Mouse (Mus musculus): ENCODE measurements around the gene Zfp446.
"Not testable (repeated sequence)": the region's sequence is repeated elsewhere in the genome, so short reads cannot be mapped to it uniquely, and the experiment has no call there.

The Zfp446 gene

GRCm38 (mm10) chr7:12977682-12978389 lies at the start of gene Zfp446:
TSS of gene Zfp446 (plus strand) at chr7:12977848.
- DNase-seq: peak; percentile 99

DNA sequence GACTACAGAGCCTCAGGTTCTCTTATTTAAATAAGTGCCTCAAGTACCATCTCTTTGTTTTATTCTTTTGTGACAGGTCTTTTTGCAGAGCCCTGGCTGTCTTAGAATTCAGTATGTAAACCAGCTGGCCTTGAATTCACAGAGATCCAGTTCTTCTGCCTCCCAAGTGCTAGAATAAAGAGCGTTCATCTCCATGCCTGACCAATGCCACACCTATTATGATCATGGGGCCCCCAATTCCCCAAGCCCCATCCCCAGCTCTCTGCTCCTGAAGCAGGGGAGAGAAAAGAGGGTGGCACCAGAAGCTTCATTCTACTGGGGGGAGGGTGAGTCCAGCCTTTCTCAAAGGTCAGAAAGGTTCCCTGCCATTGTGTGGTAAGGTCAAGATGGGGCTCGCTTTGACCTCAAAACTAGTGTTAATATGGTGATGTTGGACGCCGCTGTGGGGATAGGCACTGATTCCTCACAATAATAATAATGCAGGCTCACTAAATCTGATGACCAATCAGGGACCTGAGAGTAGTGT lies 44.0 kb upstream of the Zfp446 start:
- no peak for DNase-seq

DNA sequence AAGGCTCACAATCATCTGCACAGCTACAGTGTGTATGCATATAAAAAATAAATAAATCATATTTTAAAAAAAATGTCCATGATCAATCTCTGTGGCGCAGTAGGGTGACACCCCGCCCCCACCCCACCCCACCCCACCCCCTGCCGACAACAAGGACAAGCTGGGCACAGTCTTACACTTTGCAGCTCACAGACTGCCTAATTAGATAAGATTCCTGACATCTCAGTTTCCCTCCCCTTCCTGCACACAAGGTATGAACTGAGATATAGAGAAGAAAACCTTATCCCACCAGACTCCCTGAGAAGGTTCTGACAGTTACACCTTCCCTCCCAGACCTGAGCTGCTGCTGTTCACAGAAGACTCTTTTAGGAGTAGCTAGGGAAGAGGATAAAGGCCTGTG lies 42.8 kb upstream of the Zfp446 start:
- no peak for DNase-seq

- DNase-seq: not testable (repeated sequence)
Observed at GRCm38 (mm10) chr7:12937254-12937803, 40.3 kb upstream of the Zfp446 start.

DNA sequence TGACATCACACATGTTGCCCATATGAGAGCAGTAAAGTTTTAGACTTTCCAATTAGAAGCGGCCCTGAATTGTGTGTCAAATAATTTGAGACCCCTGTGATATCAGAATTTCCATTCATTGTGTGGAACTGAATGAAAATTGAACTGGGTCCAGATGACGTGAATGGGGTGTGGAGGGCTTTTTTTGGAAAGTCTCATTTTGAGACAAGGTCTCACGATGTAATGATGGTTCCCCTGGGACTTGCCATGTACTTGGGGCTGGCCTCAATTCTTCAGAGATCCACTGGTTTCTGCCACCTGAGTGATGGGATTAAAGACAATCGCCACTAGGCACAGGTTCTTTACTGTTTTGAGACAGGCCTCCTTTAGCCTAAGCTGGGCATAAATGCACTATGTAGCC lies 37.0 kb upstream of the Zfp446 start:
- no peak for DNase-seq

- DNase-seq: no peak
Observed at GRCm38 (mm10) chr7:12943488-12943887, 34.2 kb upstream of the Zfp446 start.

DNA sequence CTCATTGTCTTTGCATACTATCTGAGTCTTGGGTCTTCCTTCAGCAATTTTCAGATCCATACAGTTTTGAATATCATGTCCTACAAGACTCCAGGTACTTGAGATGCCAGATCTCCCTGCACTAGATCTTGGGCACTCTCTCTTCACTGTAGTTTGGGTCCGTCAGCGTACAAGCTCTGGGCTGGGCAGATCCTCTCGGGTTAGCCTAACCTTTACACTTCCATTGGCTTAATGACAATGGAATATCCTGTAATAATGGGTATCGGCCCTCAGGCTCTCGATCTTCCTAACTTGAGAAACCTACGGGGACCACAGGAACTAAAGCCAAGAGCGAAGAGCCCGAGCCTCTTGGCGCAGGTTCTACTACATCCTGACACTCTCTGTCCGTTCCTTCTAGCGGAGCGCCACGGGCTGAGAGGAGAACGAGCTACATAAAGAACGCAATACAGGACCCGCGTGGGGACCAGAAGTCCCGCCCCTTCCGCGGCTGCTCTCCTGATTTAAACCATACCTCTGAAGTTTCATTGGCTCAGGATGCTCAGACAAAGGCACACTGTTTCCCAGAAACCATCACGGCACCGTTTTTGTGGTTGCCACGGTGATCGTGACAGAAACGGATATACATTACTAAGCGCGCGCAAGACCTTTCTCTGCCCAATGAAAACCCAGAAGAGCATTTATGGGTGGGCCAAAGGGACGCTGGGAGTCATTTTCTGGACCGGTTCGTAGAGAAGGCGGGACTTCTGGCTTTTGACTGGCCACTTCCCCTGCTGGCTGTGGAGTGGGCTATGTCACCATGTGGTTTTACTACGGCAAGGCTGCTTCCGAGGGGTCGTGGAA lies 28.4 kb upstream of the Zfp446 start:
- DNase-seq: peak; percentile 91 to 93

- DNase-seq: no peak
Observed at GRCm38 (mm10) chr7:12949872-12950229, 27.8 kb upstream of the Zfp446 start.

DNA sequence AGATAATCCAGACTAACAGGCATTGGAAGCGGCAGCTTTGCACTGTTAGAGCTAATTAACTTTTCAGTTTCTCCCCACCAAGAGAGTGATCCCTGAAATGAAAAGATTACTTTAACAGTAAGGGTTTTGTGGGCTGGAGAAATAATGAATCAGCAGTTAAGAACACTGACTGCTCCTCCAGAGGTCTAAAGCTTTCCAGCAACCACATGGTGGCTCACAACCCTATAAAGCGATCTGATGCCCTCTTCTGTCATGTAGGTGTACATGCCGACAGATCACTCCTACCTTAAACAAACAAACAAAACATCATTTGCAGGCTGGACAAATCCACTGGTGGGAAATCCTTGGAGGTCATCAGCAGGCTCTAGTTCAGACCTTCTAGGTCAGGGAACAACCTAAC lies 22.8 kb upstream of the Zfp446 start:
- no peak for DNase-seq

DNA sequence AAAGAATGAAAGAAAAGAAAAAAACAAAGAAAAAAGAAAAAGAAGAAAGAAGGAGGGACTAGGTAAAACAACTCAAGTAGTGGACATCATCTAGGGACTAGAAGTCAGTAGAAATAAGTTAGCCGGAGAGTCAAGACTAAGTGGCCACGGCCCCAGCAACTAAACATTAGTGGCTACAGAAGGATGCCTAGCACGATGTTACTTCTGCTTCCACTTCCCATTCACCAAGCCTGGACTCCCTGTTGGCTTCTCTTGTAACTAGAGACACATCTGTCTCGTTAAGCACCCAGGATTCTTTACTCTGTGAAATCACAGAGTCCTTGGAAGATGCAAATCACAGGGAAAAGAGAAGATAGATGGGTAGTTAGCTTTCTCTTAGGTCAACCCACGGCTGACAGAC lies 20.1 kb upstream of the Zfp446 start:
- DNase-seq: no peak

- DNase-seq: no peak
Observed at GRCm38 (mm10) chr7:12958948-12959347, 18.7 kb upstream of the Zfp446 start.

DNA sequence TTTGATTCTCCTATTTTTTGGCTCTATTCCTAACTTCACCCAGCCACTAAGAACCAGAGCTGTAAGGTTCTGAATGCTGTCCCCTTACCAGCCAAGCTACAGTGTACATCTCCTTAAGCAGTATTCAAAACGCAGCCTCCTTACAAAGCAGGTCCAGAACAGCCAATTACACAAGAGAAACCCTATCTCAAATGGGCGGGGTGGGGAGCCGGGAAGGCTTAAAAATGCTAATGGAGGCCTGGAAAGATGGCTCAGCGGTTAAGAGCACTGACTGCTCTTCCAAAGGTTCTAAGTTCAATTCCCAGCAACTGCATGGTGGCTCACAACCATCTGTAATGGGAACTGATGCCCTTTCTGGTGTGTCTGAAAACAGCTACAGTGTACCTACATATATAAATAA lies 17.9 kb upstream of the Zfp446 start:
- no peak for DNase-seq

DNA sequence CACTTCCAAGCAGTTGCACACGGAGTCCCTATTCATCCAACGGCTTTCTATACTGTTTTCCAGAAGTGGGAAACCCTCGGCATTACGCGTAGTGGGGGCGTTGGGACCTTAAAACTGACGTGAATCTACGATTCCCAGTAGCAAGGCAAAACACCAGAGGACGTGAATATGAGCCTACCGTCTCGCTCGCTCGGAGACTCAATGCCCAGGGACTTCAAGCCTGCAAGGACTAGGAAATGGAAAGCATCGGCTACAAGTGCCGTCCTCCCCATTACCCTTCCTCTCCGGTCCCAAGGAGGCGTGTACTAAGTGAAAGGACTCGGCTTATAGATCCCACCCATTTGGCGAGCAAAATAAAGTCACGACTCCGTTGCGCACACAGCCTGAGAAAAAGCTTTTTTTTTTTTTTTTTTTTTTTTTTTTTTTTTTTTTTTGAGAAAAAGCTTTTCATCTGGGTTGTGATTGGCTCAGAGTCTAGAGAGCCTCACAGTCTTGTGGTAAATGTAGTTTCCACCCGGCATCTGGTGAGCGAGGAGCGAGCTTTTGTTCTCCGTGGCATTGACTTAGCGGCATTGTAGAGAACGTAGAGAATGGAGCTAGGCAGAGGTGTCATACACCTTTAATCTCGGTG lies 16.0 kb upstream of the Zfp446 start:
- peak; percentile 54 to 61 for DNase-seq

DNA sequence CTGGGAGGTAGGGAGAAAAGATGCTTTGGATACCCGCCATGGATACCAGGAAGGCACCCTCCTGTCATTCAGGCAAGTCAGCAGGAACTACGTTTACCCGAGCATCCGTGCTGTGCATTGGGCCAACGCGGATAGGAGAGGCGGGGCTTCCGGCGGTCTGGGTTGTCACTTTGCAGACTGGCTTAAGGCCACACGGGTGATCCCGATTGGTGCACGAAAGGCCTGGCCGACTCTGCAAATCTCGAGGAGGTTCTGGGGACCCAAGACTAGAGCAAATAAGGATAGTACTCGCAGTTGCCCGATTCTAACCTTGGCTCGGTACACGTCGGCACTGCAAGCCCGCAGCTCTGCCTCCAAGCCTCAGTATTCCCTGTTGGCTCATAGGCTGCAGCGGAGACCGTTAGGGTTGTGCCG lies 12.0 kb upstream of the Zfp446 start, which contains the start of gene Zfp324:
Gene Zfp324 (plus strand): TSS at position 161 of the 414 bp plus-strand sequence.
- peak; percentile 91 to 95 for DNase-seq

GRCm38 (mm10) chr7:12966104-12966845 lies 11.4 kb upstream of the Zfp446 start:
- DNase-seq: peak; percentile 92 to 96

- no peak for DNase-seq
Observed at GRCm38 (mm10) chr7:12970906-12971305, 6.7 kb upstream of the Zfp446 start.

GRCm38 (mm10) chr7:12978931-12979722 lies 1.5 kb downstream of the Zfp446 start:
- no peak for DNase-seq

GRCm38 (mm10) chr7:12979776-12980175 lies 2.1 kb downstream of the Zfp446 start:
- no peak for DNase-seq

- no peak for DNase-seq
Observed at GRCm38 (mm10) chr7:12980291-12980690, 2.6 kb downstream of the Zfp446 start.

DNA sequence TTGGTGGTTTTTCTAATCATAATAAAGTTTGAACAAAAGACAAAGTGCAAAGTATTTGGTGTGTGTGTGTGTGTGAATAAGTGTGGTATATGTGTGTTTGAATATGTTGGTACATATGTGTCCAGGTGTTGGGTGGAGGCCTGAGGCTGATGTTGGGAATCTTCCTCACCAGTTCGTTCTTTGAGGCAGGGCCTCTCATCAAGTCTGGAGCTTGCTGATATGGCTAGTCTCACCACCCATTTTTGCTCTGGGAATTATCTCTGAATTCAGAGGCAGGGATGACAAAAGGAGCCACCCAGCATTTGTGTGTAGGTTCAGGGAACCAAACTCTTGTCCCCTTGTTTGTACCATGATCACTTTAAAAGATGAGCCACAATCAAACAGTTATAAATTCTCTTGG lies 8.1 kb downstream of the Zfp446 start:
- no peak for DNase-seq

DNA sequence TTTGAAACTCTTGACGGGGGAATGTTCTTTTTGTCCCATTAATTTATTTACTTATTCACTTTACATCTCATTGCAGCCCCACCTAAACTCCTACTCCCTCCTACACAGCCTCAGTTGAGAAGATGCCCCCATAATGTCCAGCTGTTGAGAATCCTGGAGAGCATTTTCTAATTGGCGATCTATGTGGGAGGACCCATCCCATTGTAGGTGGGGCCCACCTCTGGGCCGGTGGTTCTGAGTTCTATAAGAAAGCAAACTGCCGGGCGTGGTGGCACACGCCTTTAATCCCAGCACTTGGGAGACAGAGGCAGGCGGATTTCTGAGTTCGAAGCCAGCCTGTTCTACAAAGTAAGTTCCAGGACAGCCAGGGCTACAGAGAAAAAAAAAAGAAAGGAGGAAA lies 9.3 kb downstream of the Zfp446 start:
- no peak for DNase-seq
